8 mouse cellular contexts compared by ENCODE assay signal in the genomic region with DNA sequence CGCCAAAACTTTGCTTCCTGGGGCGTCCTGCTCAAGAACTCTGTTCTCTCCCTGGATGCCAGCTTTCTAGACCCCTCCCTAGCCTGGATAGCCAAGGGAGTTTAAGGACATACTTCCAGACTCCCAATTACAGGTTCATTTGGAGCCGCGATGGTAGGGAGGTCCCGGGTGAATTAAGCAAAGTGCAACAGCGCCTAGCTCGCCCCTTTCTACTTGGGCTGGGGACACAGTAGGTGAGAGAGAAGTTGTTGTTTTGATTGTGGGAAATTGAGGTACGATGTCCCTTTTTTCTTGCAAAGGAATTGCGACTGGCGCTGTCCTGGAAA. TPM values are rescaled to one million over a fixed set of nuclear protein-coding genes. Genes with fewer than 3 reads are reported as not detected.
DNase-seq lines count a peak whose midpoint lies in the region; ATAC-seq and TF ChIP-seq lines count a peak whose summit lies in the region.

No protein-coding gene starts in this region.

- TF ChIP-seq POLR2A in olfactory bulb, adult 2 months (IDR thresholded peaks at IDR 0.05; ENCODE audit: insufficient read depth, low read depth, low read length): no peak

- H3K9ac ChIP-seq in lung, embryonic 15.5 days: peak overlapping the region; percentile 43
- H3K9ac ChIP-seq in forebrain, embryonic 14.5 days (ENCODE audit: low read length): peak overlapping the region; percentile 57
- H3K9ac ChIP-seq in limb, embryonic 11.5 days (ENCODE audit: low read length): peak overlapping the region; percentile 70

- no peak for DNase-seq in lung, postnatal 36 days
- no peak for DNase-seq in forebrain, embryonic 14.5 days (ENCODE audit: low spot score)
- no peak for DNase-seq in limb, embryonic 11.5 days (ENCODE audit: low spot score)
- DNase-seq in layer of hippocampus, postnatal 25 days (ENCODE audit: extremely low spot score in 1 of 2, low spot score in 1 of 2): no peak
- no peak for DNase-seq in adrenal gland, adult 18-20 months (ENCODE audit: low spot score in 2 of 2)

- no peaks in the 10 kb centered on the region for H3K36me3 ChIP-seq in lung, embryonic 15.5 days
- H3K36me3 ChIP-seq in forebrain, embryonic 14.5 days (ENCODE audit: control insufficient read depth, insufficient read depth, low read length): no peaks in the 10 kb centered on the region
- H3K36me3 ChIP-seq in limb, embryonic 11.5 days (ENCODE audit: control insufficient read depth, insufficient read depth, low read length): no peaks in the 10 kb centered on the region

- TF ChIP-seq CTCF in olfactory bulb, adult 2 months (IDR thresholded peaks at IDR 0.05; ENCODE audit: insufficient read depth, low read depth, low read length): no peak

- H3K9me3 ChIP-seq in lung, embryonic 15.5 days: no peaks in the 10 kb centered on the region
- H3K9me3 ChIP-seq in forebrain, embryonic 14.5 days (replicated peaks; ENCODE audit: control insufficient read depth, low read length): no peaks in the 10 kb centered on the region
- no peaks in the 10 kb centered on the region for H3K9me3 ChIP-seq in limb, embryonic 11.5 days (ENCODE audit: control insufficient read depth, low read length)

- peak overlapping the region; percentile 52 for H3K4me3 ChIP-seq in lung, embryonic 15.5 days
- peak overlapping the region; percentile 48 for H3K4me3 ChIP-seq in forebrain, embryonic 14.5 days (ENCODE audit: low read depth, low read length)
- peak overlapping the region; percentile 57 for H3K4me3 ChIP-seq in limb, embryonic 11.5 days (ENCODE audit: low read depth, low read length)
- peak overlapping the region; percentile 50 for H3K4me3 ChIP-seq in olfactory bulb, adult 2 months (ENCODE audit: insufficient read depth, low read depth, low read length)

- ATAC-seq in lung, embryonic 15.5 days (ENCODE audit: borderline replicate concordance, extremely low read depth, low FRiP score, low TSS enrichment): peak; percentile 3; the same call in 1 of the 2 replicates
- peak; percentile 25 for ATAC-seq in forebrain, embryonic 14.5 days
- 0 out of 2 replicates have a peak, but pooled peaks have one; percentile 4 for ATAC-seq in limb, embryonic 11.5 days (ENCODE audit: insufficient number of reproducible peaks, low FRiP score, low TSS enrichment, low read depth)
- no peak for ATAC-seq in monocyte, adult 5-6 weeks (replicated peaks; ENCODE audit: insufficient number of reproducible peaks, low FRiP score, low TSS enrichment, poor library complexity, severe bottlenecking)

- peak overlapping the region; percentile 93 for H3K4me2 ChIP-seq in lung, embryonic 15.5 days
- peak overlapping the region; percentile 83 for H3K4me2 ChIP-seq in forebrain, embryonic 14.5 days (ENCODE audit: low read length)
- peak overlapping the region; percentile 95 for H3K4me2 ChIP-seq in limb, embryonic 11.5 days (ENCODE audit: low read depth, severe bottlenecking)

- 2% methylated on average over 10 of the region's 10 CpGs for WGBS in lung, embryonic 15.5 days
- WGBS in forebrain, embryonic 14.5 days: 2% methylated on average over 10 of the region's 10 CpGs
- WGBS in limb, embryonic 11.5 days: under 1% methylated on average over 10 of the region's 10 CpGs
- WGBS in olfactory bulb, adult 2 months: 1% methylated on average over 10 of the region's 10 CpGs

- H3K27me3 ChIP-seq in lung, embryonic 15.5 days: peaks cover 5% of the 10 kb centered on the region; the same call in 1 of the 2 replicates
- no peaks in the 10 kb centered on the region; the same call in 1 of the 2 replicates for H3K27me3 ChIP-seq in forebrain, embryonic 14.5 days (replicated peaks; ENCODE audit: control insufficient read depth, insufficient read depth, low read length)
- peaks cover 8% of the 10 kb centered on the region; the same call in 1 of the 2 replicates for H3K27me3 ChIP-seq in limb, embryonic 11.5 days (ENCODE audit: control insufficient read depth, insufficient read depth, low read length)

- H3K27ac ChIP-seq in lung, embryonic 15.5 days: no peak overlapping the region
- no peak overlapping the region for H3K27ac ChIP-seq in forebrain, embryonic 14.5 days (ENCODE audit: low read depth, low read length)
- H3K27ac ChIP-seq in limb, embryonic 11.5 days (replicated peaks; ENCODE audit: low read depth, low read length): no peak overlapping the region
- no peak overlapping the region for H3K27ac ChIP-seq in olfactory bulb, adult 2 months (ENCODE audit: insufficient read depth, low read depth, low read length)

- H3K4me1 ChIP-seq in lung, embryonic 15.5 days: 0 out of 2 replicates have a peak, but pooled peaks cover 3% of the 10 kb centered on the region
- H3K4me1 ChIP-seq in forebrain, embryonic 14.5 days (ENCODE audit: control insufficient read depth, insufficient read depth, low read length): peaks cover 3% of the 10 kb centered on the region; the same call in 1 of the 2 replicates
- H3K4me1 ChIP-seq in limb, embryonic 11.5 days (ENCODE audit: control insufficient read depth, insufficient read depth, low read length): no peaks in the 10 kb centered on the region
- peaks cover 14% of the 10 kb centered on the region for H3K4me1 ChIP-seq in olfactory bulb, adult 2 months (ENCODE audit: control insufficient read depth, insufficient read depth, low read length)

RNA-seq across cellular contexts. Expression of a gene that starts 0.7 kb away (rescaled TPM):
- polyA plus RNA-seq in lung, embryonic 15.5 days (2015; fragmentation: Nextera tagmentation; extraction: Ambion mirVana): 9.7 and 9.8 TPM in 2 replicates
- 1.3 and 2.0 TPM in 2 replicates for polyA plus RNA-seq in forebrain, embryonic 14.5 days (2014; fragmentation: Nextera tagmentation; extraction: Ambion mirVana)
- polyA plus RNA-seq in limb, embryonic 11.5 days (2014; fragmentation: Nextera tagmentation; extraction: Ambion mirVana): 12.4 and 13.2 TPM in 2 replicates
- polyA plus RNA-seq in olfactory bulb, adult 2 months (2012; ENCODE audit: insufficient read depth, insufficient read length, low replicate concordance, missing spikeins): not detected in 2 replicates
- total RNA-seq in layer of hippocampus, postnatal 25 days (2021): 1 to 10 TPM; 5.1 to 5.4 TPM
- not detected in 3 replicates for total RNA-seq in monocyte, adult 5-6 weeks (2017)
- total RNA-seq in adrenal gland, adult 18-20 months (2021): 1 to 10 TPM; 2.3 to 2.6 TPM
